Mouse (Mus musculus) heart, embryonic 11.5 days (tissue): Measurements from ENCODE around the gene Lars2. TPM values are rescaled to one million over a fixed set of nuclear protein-coding genes. Genes with fewer than 3 reads are reported as not detected.

Experiments
- ATAC-seq: fragments of 200-750 bp; cut with Nextera tagmentation; replicated peaks from 2 replicates; pipeline ENCODE4 v1.8.0; 2017; ENCODE audit warnings: moderate library complexity; ENCODE audit not compliant: insufficient number of reproducible peaks, low FRiP score, low TSS enrichment
- H3K27ac ChIP-seq: fragments of 300-500 bp; sonication (generic); 2 replicates; pipeline ENCODE4 v1.5.1; 2014; ENCODE audit warnings: mild to moderate bottlenecking, low read depth, low read length
- H3K27me3 ChIP-seq: fragments of 300-500 bp; sonication (generic); 2 replicates; pipeline ENCODE4 v1.6.1; 2014; ENCODE audit warnings: mild to moderate bottlenecking, low read length, mixed read lengths; ENCODE audit not compliant: control insufficient read depth, insufficient read depth
- H3K36me3 ChIP-seq: fragments of 300-500 bp; sonication (generic); 2 replicates; pipeline ENCODE4 v1.6.1; 2014; ENCODE audit warnings: mild to moderate bottlenecking, low read length, moderate library complexity, mixed read lengths; ENCODE audit not compliant: control insufficient read depth, insufficient read depth
- H3K4me1 ChIP-seq: fragments of 300-500 bp; sonication (generic); 2 replicates; pipeline ENCODE4 v1.6.1; 2014; ENCODE audit warnings: low read length; ENCODE audit not compliant: control insufficient read depth, insufficient read depth
- H3K4me2 ChIP-seq: fragments of 300-500 bp; sonication (generic); 2 replicates; pipeline ENCODE4 v1.6.1; 2014; ENCODE audit warnings: mild to moderate bottlenecking, moderate library complexity
- H3K4me3 ChIP-seq: fragments of 300-500 bp; sonication (generic); 2 replicates; pipeline ENCODE4 v1.5.1; 2014; ENCODE audit warnings: low read depth, low read length
- H3K9ac ChIP-seq: fragments of 300-500 bp; sonication (generic); 2 replicates; pipeline ENCODE4 v1.6.1; 2014; ENCODE audit warnings: mild to moderate bottlenecking, low read depth, low read length, moderate library complexity
- H3K9me3 ChIP-seq: fragments of 300-500 bp; sonication (generic); replicated peaks from 2 replicates; pipeline ENCODE4 v1.6.1; 2016; ENCODE audit warnings: low read length; ENCODE audit not compliant: control insufficient read depth
- WGBS: fragments of 180-500 bp; shearing (Covaris S2); extraction: QIAGEN DNeasy Blood & Tissue Kit; methylation state at CpG from one replicate; pipeline ENCODE4 v1.1.7; 2014; ENCODE audit not compliant: insufficient replicate concordance; 5-methylcytosine and 5-hydroxymethylcytosine counted together
- polyA plus RNA-seq: library from polyadenylated mRNA; unstranded; fragments of >200 nt; fragmentation: Nextera tagmentation; extraction: Ambion mirVana; gene quantifications from 2 replicates; pipeline ENCODE4 v1.2.1, GENCODE M21; 2014

Lars2 gene
- polyA plus RNA-seq, 1 experiment from 2014 or later, result 1,126 TPM

GRCm38 (mm10) chr9:123510926-123511325 lies 144.2 kb downstream of the Lars2 start:
- WGBS, result 95% methylated on average over 5 of the region's 5 CpGs
- no peak overlapping the region for H3K4me3 ChIP-seq

More at GRCm38 (mm10) chr9:123510926-123511325, 144.2 kb downstream of the Lars2 start:
- no peak overlapping the region for H3K4me2 ChIP-seq
- H3K36me3 ChIP-seq, result peaks cover 3% of the 10 kb centered on the region
- H3K27me3 ChIP-seq, result no peaks in the 10 kb centered on the region
- H3K9me3 ChIP-seq, result no peaks in the 10 kb centered on the region
- H3K27ac ChIP-seq, result no peak overlapping the region
- no peak overlapping the region for H3K9ac ChIP-seq
- ATAC-seq, result no peak
- H3K4me1 ChIP-seq, result no peaks in the 10 kb centered on the region

Other genes with a start within 250 kb of the Lars2 start
- not detected in 2 replicates for gene Clec3b, start 216.0 kb upstream of the Lars2 start, polyA plus RNA-seq
- gene Cdcp1, start 150.9 kb upstream of the Lars2 start, polyA plus RNA-seq, result 0.32 and 0.49 TPM in 2 replicates
- gene Tmem158, start 106.2 kb upstream of the Lars2 start, polyA plus RNA-seq, result 2.2 and 2.3 TPM in 2 replicates
- 30.9 and 32.4 TPM in 2 replicates for gene Limd1, start 111.8 kb downstream of the Lars2 start, polyA plus RNA-seq
- 38.1 and 50.2 TPM in 2 replicates for gene Sacm1l, start 162.8 kb downstream of the Lars2 start, polyA plus RNA-seq